Mouse (Mus musculus) cerebellum, adult 2 months (tissue): ENCODE data around the gene Cnga4.
"Not testable (repeated sequence)": the region's sequence is repeated elsewhere in the genome, so short reads cannot be mapped to it uniquely, and the experiment has no call there.

Experiments used
- CTCF ChIP-seq: fragments of 200-500 bp; IDR thresholded peaks from 2 replicates; pipeline ENCODE4 v1.5.1; 2011; ENCODE audit warnings: low read depth, mild to moderate bottlenecking, control low read depth, low read length, moderate library complexity, borderline replicate concordance; ENCODE audit not compliant: insufficient read depth
- POLR2A ChIP-seq: fragments of 200-500 bp; IDR thresholded peaks from 2 replicates; pipeline ENCODE4 v1.6.1; 2011; ENCODE audit warnings: low read length, control low read depth, borderline replicate concordance; ENCODE audit not compliant: insufficient read depth

GRCm38 (mm10) chr7:105411874-105412632, 7.7 kb downstream of the Cnga4 start:
- TF ChIP-seq CTCF = peak; percentile 81
- not testable (repeated sequence) for TF ChIP-seq POLR2A
